Mouse (Mus musculus): ENCODE results near the gene Slc39a8.

GRCm38 (mm10) chr3:135841716-135842511 lies 16.8 kb downstream of the Slc39a8 start:
- no peak for TF ChIP-seq CTCF (conservative IDR thresholded peaks at IDR 0.05; ENCODE audit: insufficient read depth, insufficient read length, low read depth, low read length)
- TF ChIP-seq POLR2A (IDR thresholded peaks at IDR 0.05; ENCODE audit: low read depth, low read length): no peak
